Mouse (Mus musculus) frontal cortex, postnatal 25 days (tissue): ENCODE results near the gene Jak3.
A peak's percentile ranks its signal among the peaks of the same experiment; 100 is the strongest.

ENCODE experiments used
- DNase-seq, 2 experiments: peaks; one replicate each; pipeline ENCODE4 v3.0.0; 2022; ENCODE audit warnings: low spot score in 2 of 2

The Jak3 gene

DNA sequence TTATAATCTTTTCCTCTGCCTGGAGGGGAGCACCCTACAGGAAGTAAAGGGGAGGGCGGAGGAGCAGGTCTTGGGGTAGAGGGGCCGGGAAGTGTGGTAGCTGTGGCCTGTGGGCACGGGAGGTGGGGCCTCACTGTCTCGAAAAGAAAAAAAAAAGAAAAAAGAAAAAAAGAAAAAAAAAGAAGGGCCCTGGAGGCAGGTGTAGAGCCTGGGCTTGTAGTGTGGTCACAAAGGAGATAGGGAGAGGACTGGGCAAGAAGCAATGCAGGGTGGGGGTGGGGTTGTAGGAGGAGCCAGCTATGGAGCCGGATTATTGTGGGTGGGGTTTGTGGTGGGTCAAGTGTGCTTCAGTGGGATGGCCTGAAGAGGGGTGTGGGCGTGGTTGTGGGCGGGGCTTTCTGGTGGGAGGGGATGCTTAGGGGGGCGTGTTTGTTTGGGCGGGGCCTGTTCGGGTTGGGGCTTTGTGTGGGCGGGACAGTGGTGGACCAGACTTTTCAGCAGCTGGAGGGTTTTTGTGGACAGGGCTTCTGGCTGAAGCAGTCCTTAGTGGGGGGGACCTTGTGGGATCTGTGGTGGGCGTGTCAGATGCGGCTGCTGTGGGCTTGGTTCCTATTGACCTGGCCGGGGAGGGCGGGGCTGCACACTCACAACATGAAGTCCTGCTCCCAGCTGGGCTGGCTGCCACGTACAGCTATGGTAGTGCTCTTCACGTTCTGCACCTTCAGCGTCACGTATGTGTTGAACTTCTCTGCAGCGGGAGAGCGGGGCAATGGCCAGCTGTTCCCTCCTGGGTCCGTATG is 10.6 kb upstream of the Jak3 start:
- DNase-seq, result no peak

DNA sequence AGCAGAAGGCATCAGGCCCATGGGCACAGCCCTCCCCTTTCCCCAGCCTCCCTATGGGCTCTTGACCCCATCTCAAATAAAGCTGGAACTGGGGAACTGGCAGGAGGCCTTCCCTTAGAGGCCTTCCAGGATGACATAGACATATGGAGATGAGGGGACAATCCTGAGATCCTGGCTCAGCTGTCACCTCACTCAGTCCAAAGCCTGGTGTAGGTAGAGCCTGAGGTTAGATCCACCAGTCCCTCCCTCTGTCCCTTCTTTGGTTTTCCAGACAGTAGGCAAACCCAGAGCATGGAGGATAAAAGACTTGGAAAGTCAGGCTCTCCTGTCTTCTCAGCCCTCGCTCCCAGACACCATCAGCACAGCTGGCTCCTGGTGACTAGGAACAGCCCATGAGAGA is 9.2 kb upstream of the Jak3 start:
- no peak for DNase-seq

DNA sequence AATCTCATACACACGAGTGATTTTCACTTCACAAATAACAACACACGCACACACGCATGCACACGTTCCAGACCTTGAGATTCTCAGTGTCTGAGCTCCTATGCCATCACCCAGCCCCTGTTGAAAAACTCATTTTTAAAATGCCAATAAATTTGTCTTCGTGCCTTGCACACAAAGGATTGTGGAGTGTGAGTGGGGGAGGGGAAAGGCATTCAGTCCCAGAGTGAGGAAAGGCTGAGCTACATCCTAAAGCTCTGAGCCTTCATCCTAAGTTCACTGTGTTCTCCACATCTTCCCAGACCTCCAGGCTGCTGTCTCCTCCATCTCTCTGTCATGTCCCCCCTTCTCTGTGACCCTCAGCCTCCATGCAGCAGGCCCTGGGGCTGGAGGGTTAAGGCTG is 8.8 kb upstream of the Jak3 start:
- DNase-seq, result no peak

DNA sequence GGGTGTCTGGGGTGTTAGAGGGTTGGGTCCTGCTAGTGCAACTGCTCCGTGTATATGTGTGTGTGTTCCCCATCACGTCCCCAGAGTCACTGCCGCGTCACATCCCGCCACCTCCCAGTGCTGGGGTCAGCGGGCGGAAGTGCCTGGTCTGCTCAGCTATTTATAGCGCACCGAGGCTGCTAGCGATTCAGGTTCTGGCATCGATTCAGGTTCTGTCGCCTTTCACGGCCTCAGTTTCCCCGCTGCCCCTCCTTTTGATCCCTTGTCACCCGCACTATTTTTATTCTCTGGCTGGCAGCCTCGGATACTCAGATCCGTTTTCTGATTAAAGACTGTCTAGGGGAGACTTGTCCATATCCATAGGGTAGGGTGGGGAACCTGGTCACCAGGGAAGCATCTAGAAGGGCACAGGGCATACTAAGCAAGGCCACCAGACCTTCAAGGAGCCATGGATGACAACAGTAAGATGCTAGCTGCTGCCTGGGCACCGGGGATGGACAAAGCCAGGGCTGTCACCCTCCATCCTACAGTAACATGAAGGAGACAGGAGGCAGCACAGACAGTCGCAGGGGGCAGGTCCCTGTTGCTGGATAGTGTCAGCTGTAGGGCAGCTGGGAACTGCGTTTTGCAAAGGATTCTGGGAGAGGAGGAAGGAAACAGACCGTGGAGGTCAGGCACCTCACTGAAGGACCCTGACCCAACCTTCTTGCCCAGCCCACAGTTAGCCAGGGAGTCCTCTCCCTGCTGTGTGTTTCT is 7.7 kb upstream of the Jak3 start:
- no peak for DNase-seq

DNA sequence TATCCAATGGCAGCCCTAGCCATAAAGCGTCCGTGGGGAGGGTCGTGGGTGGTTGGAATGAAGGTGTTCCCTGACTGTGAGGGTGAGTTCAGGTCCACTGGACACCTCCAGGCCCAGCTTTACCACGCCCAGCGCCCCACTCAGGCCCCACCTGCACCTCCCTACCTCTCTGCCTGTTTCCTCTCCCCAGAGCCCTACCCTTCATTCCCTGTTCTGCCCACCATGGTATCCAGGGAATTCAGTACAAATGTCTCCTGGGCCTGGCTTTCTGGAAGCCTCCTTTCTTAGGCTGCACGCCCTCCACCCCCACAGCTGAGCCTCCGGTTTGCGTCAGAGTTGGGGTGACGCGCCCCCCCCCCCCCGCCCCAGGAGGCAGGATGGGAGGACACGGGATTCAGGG is 5.9 kb upstream of the Jak3 start:
- DNase-seq, result no peak

DNA sequence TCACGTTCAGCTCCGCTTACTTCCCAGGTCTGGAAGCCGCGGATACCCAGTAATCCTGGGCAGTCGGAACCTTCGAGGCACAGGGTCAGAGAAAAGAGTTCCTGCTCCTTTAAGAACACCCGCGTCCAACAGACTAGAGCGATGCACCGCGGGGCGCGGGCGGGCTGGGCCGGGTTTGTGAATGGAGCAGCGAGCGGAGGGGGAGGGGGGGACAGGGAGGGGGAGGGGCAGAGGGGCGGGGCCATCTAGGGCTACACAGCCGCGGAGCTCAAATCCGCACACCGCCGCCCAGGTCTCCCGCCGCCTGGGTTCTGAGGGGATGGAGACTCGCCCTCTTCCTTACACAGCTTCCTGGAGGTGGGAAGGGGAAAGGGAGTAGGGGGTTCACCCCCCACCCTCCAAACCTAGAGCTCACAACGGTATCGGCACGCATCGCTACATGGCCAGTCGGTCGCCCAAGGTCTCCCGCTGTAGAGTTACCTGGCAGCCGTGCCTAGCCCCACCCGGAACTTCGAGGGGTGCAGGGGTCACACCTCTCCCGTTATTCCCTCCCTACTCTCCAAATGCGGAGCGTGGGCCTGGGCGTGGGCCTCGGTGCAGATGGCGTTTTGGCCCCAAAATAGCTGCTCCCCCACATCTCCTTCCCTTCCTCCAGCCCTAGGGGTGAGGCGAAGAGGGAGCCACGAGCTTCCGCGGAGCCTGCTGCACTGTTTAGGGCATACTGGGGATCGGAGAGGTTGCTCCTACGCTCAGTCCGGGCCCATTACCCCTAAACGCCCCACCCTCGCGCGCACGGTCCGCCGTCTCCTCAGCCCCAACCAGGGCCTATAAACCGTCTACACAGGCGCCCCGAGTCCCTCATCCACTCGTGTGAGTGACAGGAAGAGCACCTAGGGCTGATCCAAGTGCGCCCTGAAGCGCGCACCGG is 5.2 kb upstream of the Jak3 start:
- DNase-seq, result peak; percentile 51 to 58

DNA sequence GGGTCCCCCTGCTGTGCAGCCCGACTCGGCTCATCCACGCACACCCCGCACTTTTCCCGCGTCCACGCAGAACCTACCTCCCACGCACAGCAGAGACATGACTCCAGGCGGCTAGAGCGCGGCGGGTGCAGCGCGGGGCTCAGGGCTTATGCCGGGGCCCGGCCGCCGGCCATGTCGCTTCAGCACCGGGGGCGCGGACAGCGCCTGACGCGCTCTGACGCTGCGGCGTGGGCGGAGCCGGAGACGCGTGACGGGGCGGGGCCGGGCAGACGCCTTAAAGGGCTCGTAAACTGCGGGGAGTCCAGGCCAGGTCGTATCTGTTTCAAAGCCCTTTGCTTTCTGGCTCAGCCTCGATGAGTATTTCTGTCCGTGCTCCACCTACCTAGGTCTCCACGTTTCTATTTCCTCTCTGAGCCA is 4.5 kb upstream of the Jak3 start, which contains the start of gene Unc13a:
Gene Unc13a, minus strand, starts transcription at position 209 of the 417 bp plus-strand sequence.
- DNase-seq, result peak; percentile 83 to 84

DNA sequence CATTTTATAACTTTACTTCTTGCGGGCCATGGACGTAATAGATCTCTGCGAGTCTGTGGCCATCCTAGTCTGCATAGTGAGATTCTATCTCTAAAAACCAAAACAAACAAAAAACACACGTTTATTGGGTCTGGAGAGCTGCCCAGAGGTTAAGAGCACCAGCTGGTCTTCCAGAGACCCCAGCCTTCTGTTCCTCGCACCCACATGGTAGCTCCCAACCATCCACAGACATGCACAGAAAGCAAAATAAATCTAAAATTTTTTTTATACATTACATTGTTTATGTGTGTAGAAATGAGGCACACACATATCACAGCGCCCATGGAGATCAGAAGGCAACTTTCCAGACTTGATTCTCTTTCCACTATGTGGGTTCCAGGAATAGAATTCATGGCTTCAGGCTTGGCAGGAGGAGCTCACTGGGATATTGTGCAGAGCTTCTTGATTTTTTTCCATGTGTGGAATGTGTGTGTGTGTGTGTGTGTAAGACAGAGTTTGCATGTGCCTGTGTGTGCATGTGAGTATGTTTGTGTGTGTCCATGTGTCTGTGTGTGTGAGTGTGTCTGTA is 3.8 kb upstream of the Jak3 start:
- DNase-seq, result no peak

DNA sequence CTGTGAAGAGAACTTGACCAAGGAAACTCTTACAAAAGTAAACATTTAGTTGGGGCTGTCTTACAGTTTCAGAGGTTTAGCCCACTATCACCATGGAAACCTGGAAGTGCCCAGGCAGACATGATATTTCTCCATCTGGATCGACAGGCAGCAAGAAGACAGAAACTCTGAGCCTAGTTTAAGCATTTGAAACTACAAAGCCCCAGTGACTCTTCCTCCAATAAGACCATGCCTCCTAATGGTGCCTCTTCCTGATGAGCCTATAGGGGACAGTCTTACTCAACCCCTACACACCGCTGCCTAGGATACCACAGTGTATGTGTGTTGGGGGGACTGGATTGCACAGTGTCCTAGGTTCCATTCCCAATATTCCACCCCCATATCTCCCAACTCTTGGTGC is 2.0 kb upstream of the Jak3 start:
- DNase-seq, result no peak

DNA sequence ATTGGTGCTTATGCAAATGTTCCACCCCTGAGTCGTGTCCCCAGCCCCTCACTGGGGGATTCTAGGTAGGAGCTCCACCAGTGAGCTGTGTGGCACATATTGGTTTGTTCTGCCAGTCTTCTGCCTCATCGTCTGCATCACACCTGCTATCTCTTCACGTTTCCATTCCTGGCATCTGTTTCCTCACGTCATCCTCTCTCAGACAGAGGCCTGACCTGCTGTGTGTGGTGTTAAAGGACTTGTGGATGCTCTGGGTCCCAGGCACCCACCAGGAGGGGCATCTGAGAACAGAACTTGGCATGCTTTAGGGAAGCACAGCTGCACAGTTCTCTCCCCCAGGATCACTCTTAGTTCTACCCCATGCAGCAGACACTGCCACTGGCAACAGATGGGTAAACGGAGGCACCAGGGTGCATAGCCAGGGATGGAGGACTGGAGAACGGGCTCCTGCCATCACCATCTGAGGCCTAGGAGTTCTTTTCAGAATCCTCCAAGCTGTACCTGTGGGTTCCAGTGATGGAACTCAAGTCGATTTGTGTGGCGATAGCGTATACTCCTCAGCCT is 558 bp upstream of the Jak3 start:
- DNase-seq, result no peak

DNA sequence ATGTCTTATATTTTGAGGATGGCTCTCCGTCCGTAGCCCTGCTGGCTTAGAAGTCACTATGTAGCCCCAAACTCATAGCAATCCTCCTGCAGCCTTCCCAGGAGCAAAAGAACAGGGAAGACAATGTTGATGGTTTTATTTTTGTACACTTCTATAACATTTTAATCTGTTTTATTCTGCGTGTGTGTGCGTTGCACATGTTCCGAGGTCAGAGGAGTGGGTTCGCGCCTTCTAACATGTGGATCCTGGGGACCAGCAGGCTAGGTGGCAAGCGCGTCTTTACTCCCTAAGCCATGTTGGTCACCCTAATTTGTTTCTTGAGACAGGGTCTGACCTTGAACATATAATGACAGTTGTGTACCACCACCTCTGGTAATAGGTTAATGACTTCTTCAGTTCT is 707 bp downstream of the Jak3 start:
- no peak for DNase-seq

DNA sequence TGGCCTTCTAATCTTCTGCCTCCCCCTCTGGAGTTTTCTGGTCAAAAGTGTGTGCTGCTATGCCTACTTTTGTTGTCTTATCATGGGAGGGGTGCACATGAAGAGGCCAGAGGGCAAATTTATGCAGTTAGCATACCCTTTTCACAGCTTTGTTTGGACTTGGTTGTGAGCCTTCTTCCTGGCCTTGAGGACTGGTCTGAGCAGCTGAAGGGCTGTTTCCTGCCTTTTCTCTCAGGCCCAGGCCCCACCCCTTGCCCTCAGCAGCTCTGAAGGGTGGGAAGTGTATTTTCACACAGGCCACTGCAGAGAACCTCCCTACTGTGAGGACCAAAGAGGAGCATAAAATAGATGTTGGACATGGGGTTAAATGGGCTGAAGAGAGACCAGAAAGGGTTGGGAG is 1.5 kb downstream of the Jak3 start:
- no peak for DNase-seq

DNA sequence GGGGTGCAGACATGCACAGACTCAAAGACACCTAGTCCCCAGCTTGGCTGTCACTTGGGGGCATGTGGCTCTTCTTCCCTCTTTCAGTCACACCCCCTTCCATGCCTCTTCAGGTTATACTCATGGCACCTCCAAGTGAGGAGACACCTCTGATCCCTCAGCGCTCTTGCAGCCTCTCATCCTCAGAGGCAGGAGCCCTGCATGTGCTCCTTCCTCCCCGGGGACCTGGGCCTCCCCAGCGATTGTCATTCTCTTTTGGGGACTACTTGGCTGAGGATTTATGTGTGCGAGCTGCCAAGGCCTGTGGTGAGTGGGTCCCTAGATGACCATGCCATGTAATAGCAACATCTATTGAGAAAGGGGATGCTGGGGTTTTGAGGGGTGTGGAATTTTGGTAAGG is 2.1 kb downstream of the Jak3 start:
- DNase-seq, result no peak

DNA sequence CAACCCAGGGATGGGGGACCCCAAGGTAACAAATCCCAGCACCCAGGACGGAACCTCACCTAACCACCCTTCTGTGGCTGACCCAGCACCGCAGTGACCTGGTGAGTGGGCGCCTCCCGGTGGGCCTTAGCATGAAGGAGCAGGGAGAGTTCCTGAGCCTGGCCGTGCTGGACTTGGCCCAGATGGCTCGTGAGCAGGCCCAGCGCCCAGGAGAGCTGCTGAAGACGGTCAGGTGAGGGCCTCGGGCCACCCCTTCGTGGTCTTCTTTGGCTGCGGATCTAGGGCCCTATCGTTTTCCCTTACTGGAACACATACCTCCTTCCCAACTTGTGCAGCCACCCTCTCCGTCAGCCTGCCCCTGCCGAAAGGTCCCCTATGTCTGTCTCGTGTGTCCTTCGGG is 3.0 kb downstream of the Jak3 start:
- no peak for DNase-seq

DNA sequence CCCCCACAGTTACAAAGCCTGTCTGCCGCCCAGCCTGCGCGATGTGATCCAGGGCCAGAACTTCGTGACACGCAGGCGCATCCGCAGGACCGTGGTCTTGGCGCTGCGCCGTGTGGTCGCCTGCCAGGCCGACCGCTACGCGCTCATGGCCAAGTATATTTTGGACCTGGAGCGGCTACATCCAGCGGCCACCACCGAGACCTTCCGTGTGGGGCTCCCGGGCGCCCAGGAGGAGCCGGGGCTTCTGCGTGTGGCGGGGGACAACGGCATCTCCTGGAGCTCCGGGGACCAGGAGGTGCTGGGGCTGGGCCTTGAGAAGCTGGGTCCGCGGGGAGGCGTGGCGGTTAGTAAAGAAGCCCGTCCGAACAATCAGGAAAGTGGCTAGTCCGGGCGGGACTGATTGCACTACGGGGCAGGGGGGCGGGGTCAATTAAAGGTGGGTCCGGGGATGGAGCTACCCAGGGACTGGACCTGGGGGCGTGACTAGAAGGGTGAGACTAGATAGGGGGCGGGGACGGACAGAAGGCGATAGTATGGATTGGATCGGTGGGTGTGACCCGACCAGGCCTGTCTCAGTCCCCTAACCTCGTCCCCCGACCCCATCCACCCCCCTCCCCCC is 3.6 kb downstream of the Jak3 start:
- no peak for DNase-seq

DNA sequence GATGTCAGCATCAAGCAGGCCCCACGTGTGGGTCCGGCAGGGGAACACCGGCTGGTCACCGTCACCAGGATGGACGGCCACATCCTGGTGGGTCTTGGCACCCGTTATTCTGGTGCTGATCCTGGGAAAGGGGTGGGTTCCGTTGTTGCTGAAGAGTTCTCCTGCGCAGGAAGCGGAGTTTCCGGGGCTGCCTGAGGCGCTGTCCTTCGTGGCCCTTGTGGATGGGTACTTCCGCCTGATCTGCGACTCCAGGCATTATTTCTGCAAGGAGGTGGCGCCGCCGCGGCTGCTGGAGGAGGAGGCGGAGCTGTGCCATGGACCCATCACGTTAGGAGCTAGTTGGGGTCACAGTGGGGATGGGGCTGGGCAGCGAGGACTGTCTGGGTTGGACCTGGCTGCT is 4.4 kb downstream of the Jak3 start:
- no peak for DNase-seq

DNA sequence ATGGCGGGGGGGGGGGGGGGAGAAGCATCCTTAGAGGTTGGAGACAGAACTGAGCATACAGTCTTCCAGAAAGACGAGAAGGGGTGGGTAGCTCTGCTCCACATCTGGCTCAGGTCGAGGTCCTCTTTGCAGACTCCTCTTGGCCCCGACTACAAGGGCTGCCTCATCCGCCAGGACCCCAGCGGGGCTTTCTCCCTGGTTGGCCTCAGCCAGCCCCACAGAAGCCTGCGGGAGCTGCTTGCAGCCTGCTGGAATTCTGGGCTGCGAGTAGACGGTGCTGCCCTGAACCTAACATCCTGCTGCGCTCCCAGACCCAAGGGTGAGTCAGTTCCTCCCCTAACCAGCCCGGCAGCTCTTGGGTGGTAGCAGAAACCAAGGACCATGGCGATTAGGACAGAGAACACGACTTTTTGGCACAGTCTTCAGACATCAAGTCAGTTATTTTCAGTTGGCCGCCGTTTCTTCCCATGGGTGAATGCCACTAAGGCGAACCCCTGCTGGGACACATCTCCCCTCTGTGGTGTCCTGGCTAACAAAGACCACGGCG is 5.3 kb downstream of the Jak3 start:
- no peak for DNase-seq

DNA sequence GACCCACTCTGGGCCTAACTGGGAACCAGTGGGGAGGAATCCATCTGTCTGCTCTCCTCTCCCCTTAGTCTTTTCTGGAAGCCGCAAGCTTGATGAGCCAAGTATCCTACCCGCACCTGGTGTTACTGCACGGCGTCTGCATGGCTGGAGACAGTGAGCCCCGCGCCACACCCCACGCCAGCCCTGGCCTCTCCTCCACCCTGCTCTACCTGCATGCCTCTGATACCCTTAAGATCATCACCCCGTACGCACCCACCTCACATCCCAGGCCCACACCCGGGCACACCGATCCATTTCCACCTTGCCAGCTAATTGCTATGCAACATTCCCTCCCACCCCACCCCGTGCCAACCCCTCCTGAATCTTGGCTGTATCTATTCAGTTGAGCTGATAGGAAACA is 6.7 kb downstream of the Jak3 start:
- DNase-seq, result no peak

DNA sequence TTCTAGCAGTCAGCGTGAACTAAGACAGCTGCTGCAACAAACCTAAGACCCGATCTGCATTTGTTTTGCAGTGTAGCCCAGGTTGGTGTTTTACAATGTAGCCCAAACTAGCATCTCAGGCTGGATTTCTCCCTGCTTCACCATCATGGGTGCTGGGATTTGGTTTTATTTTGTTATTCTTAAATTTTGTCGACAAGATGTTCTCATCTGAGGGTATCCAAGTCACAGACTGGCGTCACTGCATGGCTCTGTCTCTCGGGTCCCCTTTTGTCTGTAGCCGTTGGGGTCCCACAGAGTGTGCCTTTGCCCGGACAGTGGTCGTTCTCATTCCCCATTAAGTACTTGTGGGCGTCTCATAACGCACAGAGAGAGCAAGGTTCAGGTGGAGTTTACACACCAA is 8.6 kb downstream of the Jak3 start:
- no peak for DNase-seq

DNA sequence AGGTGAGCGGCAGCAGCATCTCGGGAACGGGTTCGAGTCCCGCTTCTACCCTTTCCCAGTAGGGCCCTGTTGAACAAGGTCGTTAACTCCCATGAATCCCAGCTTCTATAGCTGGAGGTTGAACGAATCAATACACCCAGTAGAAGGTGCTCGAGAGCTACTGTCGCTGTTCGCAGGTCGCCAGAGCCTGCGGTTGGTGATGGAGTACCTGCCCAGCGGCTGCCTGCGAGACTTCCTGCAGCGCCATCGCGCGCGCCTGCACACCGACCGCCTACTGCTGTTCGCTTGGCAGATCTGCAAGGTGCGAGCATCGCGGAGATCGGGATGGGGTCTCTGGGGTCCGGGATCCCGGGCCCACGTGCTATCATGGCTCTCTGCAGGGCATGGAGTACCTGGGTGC is 9.5 kb downstream of the Jak3 start:
- DNase-seq, result no peak
